Mouse (Mus musculus): ENCODE results near the gene Npy2r.

Gene Npy2r

DNA sequence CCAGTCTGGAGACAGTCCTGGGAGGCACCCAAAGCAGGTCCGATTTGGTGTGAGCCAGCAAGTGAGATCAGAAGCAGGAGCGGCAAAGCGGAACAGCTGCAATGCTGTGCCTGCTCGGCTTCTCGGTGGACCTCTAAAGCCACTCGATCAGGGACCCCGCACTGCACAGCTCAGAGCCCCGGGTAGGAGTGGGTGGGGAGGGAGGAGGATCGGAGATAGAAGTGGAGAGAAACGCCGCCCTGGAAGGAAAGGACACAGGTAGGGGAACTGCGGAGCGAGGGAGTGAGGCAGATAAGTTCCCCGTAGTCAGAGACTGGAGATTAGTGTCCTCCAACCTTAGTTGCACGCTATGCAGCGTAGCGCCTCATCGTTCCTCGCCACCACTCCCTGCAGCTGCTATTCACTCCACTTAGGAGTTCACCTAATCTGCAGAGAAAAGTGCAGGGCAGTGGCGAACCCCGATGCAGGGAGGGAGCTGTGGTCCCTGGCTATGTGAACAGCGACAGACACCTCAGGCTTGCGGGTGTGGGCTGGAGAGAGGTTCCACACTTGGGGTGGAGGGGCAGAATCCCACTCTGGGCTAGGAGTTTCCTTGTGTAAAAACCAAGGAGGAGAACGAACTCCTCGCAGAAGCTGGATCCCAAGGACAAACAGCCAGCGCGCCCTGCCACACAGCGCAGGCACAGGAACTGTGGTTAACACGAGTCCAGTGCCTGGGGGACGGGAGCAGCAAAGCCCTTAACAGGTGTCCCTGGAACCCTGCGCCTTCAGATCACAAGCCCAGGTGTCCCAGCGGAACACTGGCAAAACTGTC lies at the start of gene Npy2r:
Npy2r (minus strand) TSS at position 177 of the 814 bp plus-strand sequence.
- DNase-seq (ENCODE audit: low read depth, low spot score) = no peak

- no peak for DNase-seq (ENCODE audit: low read depth, low spot score)
Observed at GRCm38 (mm10) chr3:82557786-82558185, 9.9 kb upstream of the Npy2r start.

DNA sequence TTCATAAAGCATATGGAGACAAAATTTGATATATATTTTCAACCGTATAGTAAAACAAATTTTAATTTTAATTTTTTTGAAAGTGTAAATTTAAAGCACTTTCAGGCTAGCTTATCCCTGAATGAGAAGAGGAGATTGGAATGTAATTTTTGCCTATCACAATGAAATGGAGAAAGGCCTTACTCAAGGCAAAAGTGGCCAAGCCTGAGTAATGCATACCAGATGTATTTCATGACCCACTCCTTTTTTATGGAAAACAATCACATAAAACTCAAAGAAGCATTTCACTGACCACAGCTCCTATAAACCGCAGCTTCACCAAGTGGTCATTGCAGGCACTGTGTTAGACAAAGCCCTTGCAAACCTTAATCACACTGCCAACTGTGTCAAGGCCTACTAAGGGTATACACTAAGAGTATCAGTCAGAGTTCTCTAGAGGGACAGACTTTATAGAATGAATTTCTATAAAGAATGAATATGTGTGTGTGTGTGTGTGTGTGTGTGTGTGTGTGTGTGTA lies 8.5 kb upstream of the Npy2r start:
- peak; percentile 23 for DNase-seq (ENCODE audit: low read depth, low spot score)

DNA sequence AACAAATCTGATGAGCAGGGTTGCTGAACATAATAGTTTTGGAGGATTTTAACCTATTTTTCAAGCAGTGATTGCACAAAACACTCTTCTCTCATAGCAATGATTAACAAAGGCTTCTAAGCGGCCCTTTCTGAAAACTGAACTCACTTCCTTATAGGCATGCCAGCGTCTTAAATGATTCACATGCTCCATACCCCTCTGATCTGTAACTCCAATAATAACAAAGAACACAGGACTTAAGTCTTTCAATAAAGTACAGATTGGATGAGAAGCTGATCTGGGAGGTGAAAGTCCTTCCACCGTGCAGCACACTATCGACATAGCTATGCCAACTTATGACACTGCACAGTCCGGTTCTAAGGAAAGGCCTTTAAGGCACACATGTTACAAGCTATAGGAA lies 2.0 kb upstream of the Npy2r start:
- DNase-seq (ENCODE audit: low read depth, low spot score) = no peak

- DNase-seq (ENCODE audit: low read depth, low spot score) = no peak
Observed at GRCm38 (mm10) chr3:82548753-82549152, 869 bp upstream of the Npy2r start.

DNA sequence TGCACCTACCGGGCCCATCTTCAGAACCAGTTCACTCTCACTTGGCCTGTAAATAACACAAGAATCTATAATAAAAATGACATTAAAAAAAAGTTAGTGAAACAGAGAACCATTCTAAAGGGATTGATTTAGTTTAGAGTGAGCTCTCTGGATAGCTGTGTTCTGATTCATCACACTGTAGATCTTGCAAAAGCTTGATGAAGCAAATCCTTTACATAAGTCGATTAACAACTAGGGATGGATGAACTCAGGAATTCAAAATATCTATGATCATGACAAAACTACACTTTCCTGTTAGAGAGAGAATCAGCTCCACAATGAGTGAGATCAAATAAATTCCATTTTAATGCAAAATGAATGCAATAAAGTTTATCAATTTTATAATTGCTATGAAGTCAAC lies 6.4 kb downstream of the Npy2r start:
- no peak for DNase-seq (ENCODE audit: low read depth, low spot score)

- no peak for DNase-seq (ENCODE audit: low read depth, low spot score)
Observed at GRCm38 (mm10) chr3:82539951-82540350, 7.9 kb downstream of the Npy2r start.

- no peak for DNase-seq (ENCODE audit: low read depth, low spot score)
Observed at GRCm38 (mm10) chr3:82524792-82525191, 23.1 kb downstream of the Npy2r start.

- DNase-seq (ENCODE audit: low read depth, low spot score) = no peak
Observed at GRCm38 (mm10) chr3:82498006-82498405, 49.9 kb downstream of the Npy2r start.

Data from 3T3-L1 (cell line).